Mouse (Mus musculus) lung, postnatal 0 days (tissue): ENCODE measurements around the gene Calhm4. TPM values are rescaled to one million over a fixed set of nuclear protein-coding genes. Genes with fewer than 3 reads are reported as not detected.

Experiments
- ATAC-seq: fragments of 200-750 bp; cut with Nextera tagmentation; 2 replicates; pipeline ENCODE4 v1.8.0; 2017; ENCODE audit warnings: moderate library complexity
- DNase-seq: peaks from one replicate; pipeline ENCODE4 v3.0.0-alpha.2; 2016; ENCODE audit warnings: low spot score
- H3K27ac ChIP-seq: fragments of 300-500 bp; sonication (generic); 2 replicates; pipeline ENCODE4 v1.5.1; 2014; ENCODE audit warnings: antibody characterized with exemption, mild to moderate bottlenecking, low read length, mixed read lengths
- H3K27me3 ChIP-seq: fragments of 300-500 bp; sonication (generic); replicated peaks from 2 replicates; pipeline ENCODE4 v1.6.1; 2014; ENCODE audit warnings: low read length, mixed read lengths; ENCODE audit not compliant: insufficient read depth
- H3K36me3 ChIP-seq: fragments of 300-500 bp; sonication (generic); 2 replicates; pipeline ENCODE4 v1.6.1; 2014; ENCODE audit warnings: low read length, mixed read lengths; ENCODE audit not compliant: insufficient read depth
- H3K4me1 ChIP-seq: fragments of 300-500 bp; sonication (generic); 2 replicates; pipeline ENCODE4 v1.6.1; 2014; ENCODE audit warnings: antibody characterized with exemption, low read depth, low read length, mixed read lengths; ENCODE audit not compliant: insufficient read depth
- H3K4me2 ChIP-seq: fragments of 300-500 bp; sonication (generic); replicated peaks from 2 replicates; pipeline ENCODE4 v1.6.1; 2014; ENCODE audit warnings: low read depth, mild to moderate bottlenecking, low read length, moderate library complexity, mixed read lengths
- H3K4me3 ChIP-seq: fragments of 300-500 bp; sonication (generic); 2 replicates; pipeline ENCODE4 v1.5.1; 2014; ENCODE audit warnings: low read depth, low read length
- H3K9ac ChIP-seq: fragments of 300-500 bp; sonication (generic); replicated peaks from 2 replicates; pipeline ENCODE4 v1.6.1; 2014; ENCODE audit warnings: low read depth, mild to moderate bottlenecking
- H3K9me3 ChIP-seq: fragments of 300-500 bp; sonication (generic); 2 replicates; pipeline ENCODE4 v1.6.1; 2016; ENCODE audit warnings: low read length, mixed read lengths
- CTCF ChIP-seq: IDR thresholded peaks from 2 replicates; pipeline ENCODE4 v1.5.1; 2016; ENCODE audit warnings: antibody characterized with exemption, mild to moderate bottlenecking
- EP300 ChIP-seq: IDR thresholded peaks from 2 replicates; pipeline ENCODE4 v1.6.1; 2016; ENCODE audit warnings: antibody characterized with exemption, mild to moderate bottlenecking, control low read depth
- WGBS: fragments of 180-500 bp; shearing (Covaris S2); extraction: QIAGEN DNeasy Blood & Tissue Kit; methylation state at CpG from one replicate; pipeline ENCODE4 v1.1.7; 2014; 5-methylcytosine and 5-hydroxymethylcytosine counted together
- polyA plus RNA-seq: library from polyadenylated mRNA; unstranded; fragments of >200 nt; fragmentation: Nextera tagmentation; extraction: Ambion mirVana; gene quantifications from 2 replicates; pipeline ENCODE4 v1.2.1, GENCODE M21; 2015

The Calhm4 gene
- polyA plus RNA-seq, 1 experiment from 2014 or later: not detected

- Histone ChIP-seq H3K27me3 (no peaks in the 10 kb centered on the region), H3K9me3 (no peaks in the 10 kb centered on the region), H3K36me3 (no peaks in the 10 kb centered on the region), H3K27ac (no peak overlapping the region), H3K4me1 (no peaks in the 10 kb centered on the region), H3K9ac (no peak overlapping the region), H3K4me3 (no peak overlapping the region), H3K4me2 (no peak overlapping the region)
- TF ChIP-seq CTCF: no peak
- TF ChIP-seq EP300: no peak
- no peak for DNase-seq
- WGBS: 66% methylated on average over 5 of the region's 5 CpGs
- ATAC-seq: no peak
Measured at GRCm38 (mm10) chr10:34074522-34075200, 30.6 kb upstream of the Calhm4 start.

GRCm38 (mm10) chr10:34071650-34072049, 27.5 kb upstream of the Calhm4 start:
- no peak overlapping the region for H3K4me2 ChIP-seq
- 35% methylated on average over 2 of the region's 2 CpGs for WGBS
- TF ChIP-seq CTCF (no peak), EP300 (no peak)
- no peaks in the 10 kb centered on the region for H3K36me3 ChIP-seq
- no peak overlapping the region for H3K27ac ChIP-seq
- ATAC-seq (no peak), DNase-seq (no peak)
- no peaks in the 10 kb centered on the region for H3K9me3 ChIP-seq
- H3K4me3 ChIP-seq: no peak overlapping the region
- H3K27me3 ChIP-seq: no peaks in the 10 kb centered on the region
- H3K4me1 ChIP-seq: no peaks in the 10 kb centered on the region
- H3K9ac ChIP-seq: no peak overlapping the region

- DNase-seq (peak; percentile 18), ATAC-seq (0 out of 2 replicates have a peak, but pooled peaks have one; percentile 21)
- no peak overlapping the region for H3K9ac ChIP-seq
- no peaks in the 10 kb centered on the region for H3K4me1 ChIP-seq
- 34% methylated on average over 5 of the region's 5 CpGs for WGBS
- H3K4me3 ChIP-seq: no peak overlapping the region
- H3K27me3 ChIP-seq: no peaks in the 10 kb centered on the region
- H3K4me2 ChIP-seq: no peak overlapping the region
- no peaks in the 10 kb centered on the region for H3K36me3 ChIP-seq
- H3K27ac ChIP-seq: no peak overlapping the region
- no peaks in the 10 kb centered on the region for H3K9me3 ChIP-seq
- TF ChIP-seq CTCF (no peak), EP300 (no peak)
Measured at GRCm38 (mm10) chr10:34070999-34071492, 26.9 kb upstream of the Calhm4 start.

- WGBS: 66% methylated on average over 1 of the region's 1 CpGs
Measured at GRCm38 (mm10) chr10:34069606-34070005, 25.5 kb upstream of the Calhm4 start.

GRCm38 (mm10) chr10:34066591-34066990, 22.5 kb upstream of the Calhm4 start:
- no peak for DNase-seq
- 43% methylated on average over 3 of the region's 3 CpGs for WGBS

More at GRCm38 (mm10) chr10:34069606-34070005, 25.5 kb upstream of the Calhm4 start:
- DNase-seq: no peak
- no peak for ATAC-seq
- Histone ChIP-seq H3K36me3 (no peaks in the 10 kb centered on the region), H3K9ac (no peak overlapping the region), H3K4me2 (no peak overlapping the region), H3K4me3 (no peak overlapping the region), H3K27me3 (no peaks in the 10 kb centered on the region), H3K4me1 (no peaks in the 10 kb centered on the region), H3K9me3 (no peaks in the 10 kb centered on the region), H3K27ac (no peak overlapping the region)
- TF ChIP-seq CTCF (no peak), EP300 (no peak)

GRCm38 (mm10) chr10:34053987-34054386, 9.9 kb upstream of the Calhm4 start:
- TF ChIP-seq EP300 (no peak), CTCF (no peak)
- H3K9ac ChIP-seq: no peak overlapping the region
- H3K4me3 ChIP-seq: no peak overlapping the region
- H3K4me1 ChIP-seq: no peaks in the 10 kb centered on the region
- no peaks in the 10 kb centered on the region for H3K27me3 ChIP-seq
- H3K36me3 ChIP-seq: no peaks in the 10 kb centered on the region
- no peaks in the 10 kb centered on the region for H3K9me3 ChIP-seq
- H3K4me2 ChIP-seq: no peak overlapping the region
- no peak for ATAC-seq
- H3K27ac ChIP-seq: no peak overlapping the region
- no peak for DNase-seq
- WGBS: 86% methylated on average over 2 of the region's 2 CpGs

More at GRCm38 (mm10) chr10:34066591-34066990, 22.5 kb upstream of the Calhm4 start:
- Histone ChIP-seq H3K9ac (no peak overlapping the region), H3K27ac (no peak overlapping the region), H3K4me2 (no peak overlapping the region), H3K36me3 (no peaks in the 10 kb centered on the region), H3K4me1 (no peaks in the 10 kb centered on the region), H3K27me3 (no peaks in the 10 kb centered on the region), H3K4me3 (no peak overlapping the region), H3K9me3 (no peaks in the 10 kb centered on the region)
- no peak for ATAC-seq
- TF ChIP-seq EP300 (no peak), CTCF (no peak)
